Mouse (Mus musculus) heart, adult 2 months (tissue): Measurements from ENCODE around the gene Nap1l2. TPM values are rescaled to one million over a fixed set of nuclear protein-coding genes. Genes with fewer than 3 reads are reported as not detected.
"Not testable (repeated sequence)": the region's sequence is repeated elsewhere in the genome, so short reads cannot be mapped to it uniquely, and the experiment has no call there.

Source experiments
- DNase-seq, 2 experiments: peaks; one replicate each; pipeline ENCODE4 v3.0.0; 2021
- H3K27ac ChIP-seq: fragments of 200-600 bp; 2 replicates; pipeline ENCODE4 v1.8.1; 2022
- H3K27me3 ChIP-seq: fragments of 200-500 bp; 2 replicates; pipeline ENCODE4 v1.6.1; 2012; ENCODE audit warnings: mild to moderate bottlenecking, low read length, inconsistent platforms, mixed read lengths; ENCODE audit not compliant: control insufficient read depth, insufficient read depth
- H3K36me3 ChIP-seq: fragments of 200-500 bp; 2 replicates; pipeline ENCODE4 v1.6.1; 2012; ENCODE audit warnings: low read length, inconsistent platforms; ENCODE audit not compliant: control insufficient read depth, insufficient read depth
- H3K4me1 ChIP-seq: fragments of 200-500 bp; 2 replicates; pipeline ENCODE4 v1.6.1; 2011; ENCODE audit warnings: low read length; ENCODE audit not compliant: control insufficient read depth, insufficient read depth
- H3K4me3 ChIP-seq: fragments of 200-600 bp; 2 replicates; pipeline ENCODE4 v1.8.1; 2022
- H3K79me2 ChIP-seq: fragments of 200-500 bp; replicated peaks from 2 replicates; pipeline ENCODE4 v1.6.1; 2012; ENCODE audit warnings: mild to moderate bottlenecking, inconsistent platforms, low read length, moderate library complexity, mixed read lengths; ENCODE audit not compliant: control insufficient read depth, insufficient read depth
- H3K9ac ChIP-seq: fragments of 200-500 bp; 2 replicates; pipeline ENCODE4 v1.6.1; 2012; ENCODE audit warnings: low read depth, mild to moderate bottlenecking, control low read depth, inconsistent platforms, low read length, mixed read lengths
- CTCF ChIP-seq: fragments of 200-600 bp; IDR thresholded peaks from 2 replicates; pipeline ENCODE4 v1.8.1; 2022; ENCODE audit warnings: antibody characterized with exemption, mild to moderate bottlenecking, moderate library complexity
- EP300 ChIP-seq: fragments of 200-500 bp; IDR thresholded peaks from 2 replicates; pipeline ENCODE4 v1.6.1; 2011; ENCODE audit warnings: low read depth, low read length, control low read depth; ENCODE audit not compliant: insufficient read depth
- POLR2A ChIP-seq: fragments of 200-500 bp; IDR thresholded peaks from 2 replicates; pipeline ENCODE4 v1.6.1; 2011; ENCODE audit warnings: mild to moderate bottlenecking, low read depth, low read length, control low read depth; ENCODE audit not compliant: insufficient read depth
- WGBS: fragments of 180-500 bp; shearing (Covaris S2); methylation state at CpG from one replicate; pipeline ENCODE4 v1.1.7; 2018; 5-methylcytosine and 5-hydroxymethylcytosine counted together
- intact Hi-C: fragments of 180-260 bp; cut with DNase I; formaldehyde crosslinking; loops from one replicate; pipeline ENCODE4 v1.15.1; 2025
- long read RNA-seq: library from polyadenylated mRNA; stranded (forward); transcript quantifications from one replicate; pipeline ENCODE4 v2.0.0, GENCODE M21; 2021
- polyA plus RNA-seq: library from polyadenylated mRNA; depleted of rRNA; stranded (reverse); fragments of >200 nt; gene quantifications from 2 replicates; pipeline ENCODE4 v1.2.3, GENCODE M21; 2012; rRNA removed
- total RNA-seq, 2 experiments: library from RNA; stranded (reverse); gene quantifications; 2 replicates each; pipeline ENCODE4 v1.2.3; 2021

Nap1l2 gene
- total RNA-seq (not detected), polyA plus RNA-seq (not detected in 2 replicates)
- long read RNA-seq: 0 reads

- H3K27ac ChIP-seq: no peak within 1 kb of the TSS
- TF ChIP-seq EP300 (no peak), CTCF (no peak), POLR2A (no peak)
- H3K4me1 ChIP-seq: no peaks in the 10 kb centered on the region
- no peaks in the 10 kb centered on the region for H3K36me3 ChIP-seq
- 0 out of 2 replicates have a peak, but pooled peaks cover 2% of the 10 kb centered on the region for H3K27me3 ChIP-seq
- 26% methylated on average over 13 of the region's 13 CpGs for WGBS
- H3K79me2 ChIP-seq: no peaks in the 10 kb centered on the region
- DNase-seq: peak; percentile 22 to 25
- no peak within 1 kb of the TSS for H3K4me3 ChIP-seq
- intact Hi-C loops: no loop called here
- no peak within 1 kb of the TSS for H3K9ac ChIP-seq
Observed at GRCm38 (mm10) chrX:103186431-103186786, at the start of gene Nap1l2. Gene Nap1l2, minus strand, starts transcription at chrX:103186640.

GRCm38 (mm10) chrX:103215251-103215650 lies 28.8 kb upstream of the Nap1l2 start:
- Histone ChIP-seq H3K4me3 (no peak overlapping the region), H3K27ac (no peak overlapping the region), H3K4me1 (no peaks in the 10 kb centered on the region), H3K27me3 (no peaks in the 10 kb centered on the region), H3K9ac (no peak overlapping the region), H3K36me3 (no peaks in the 10 kb centered on the region), H3K79me2 (no peaks in the 10 kb centered on the region)
- intact Hi-C loops: no loop called here
- 83% methylated on average over 4 of the region's 4 CpGs for WGBS
- no peak for DNase-seq
- TF ChIP-seq POLR2A: no peak
- no peak for TF ChIP-seq EP300
- TF ChIP-seq CTCF: no peak

- 19% methylated on average over 1 of the region's 1 CpGs for WGBS
- H3K4me1 ChIP-seq: no peaks in the 10 kb centered on the region
- intact Hi-C loops: no loop called here
- no peak for DNase-seq
- 0 out of 2 replicates have a peak, but pooled peaks cover 2% of the 10 kb centered on the region for H3K27me3 ChIP-seq
- H3K9ac ChIP-seq: no peak overlapping the region
- TF ChIP-seq CTCF: no peak
- no peak for TF ChIP-seq EP300
- no peak for TF ChIP-seq POLR2A
- H3K79me2 ChIP-seq: no peaks in the 10 kb centered on the region
- no peaks in the 10 kb centered on the region for H3K36me3 ChIP-seq
- no peak overlapping the region for H3K4me3 ChIP-seq
- no peak overlapping the region for H3K27ac ChIP-seq
Observed at GRCm38 (mm10) chrX:103186829-103187228, 389 bp upstream of the Nap1l2 start.

GRCm38 (mm10) chrX:103185781-103186430 lies 534 bp downstream of the Nap1l2 start:
- Histone ChIP-seq H3K27me3 (0 out of 2 replicates have a peak, but pooled peaks cover 2% of the 10 kb centered on the region), H3K27ac (no peak overlapping the region), H3K9ac (no peak overlapping the region), H3K36me3 (no peaks in the 10 kb centered on the region), H3K79me2 (no peaks in the 10 kb centered on the region), H3K4me3 (no peak overlapping the region), H3K4me1 (no peaks in the 10 kb centered on the region)
- no peak for DNase-seq
- 20% methylated on average over 20 of the region's 20 CpGs for WGBS
- TF ChIP-seq CTCF (no peak), POLR2A (no peak), EP300 (no peak)
- intact Hi-C loops: no loop called here

- H3K27ac ChIP-seq: no peak overlapping the region
- no peak overlapping the region for H3K9ac ChIP-seq
- H3K4me3 ChIP-seq: no peak overlapping the region
- intact Hi-C loops: no loop called here
- H3K27me3 ChIP-seq: 0 out of 2 replicates have a peak, but pooled peaks cover 2% of the 10 kb centered on the region
- no peak for DNase-seq
- peak; percentile 48 for TF ChIP-seq CTCF
- no peak for TF ChIP-seq POLR2A
- no peaks in the 10 kb centered on the region for H3K4me1 ChIP-seq
- no peaks in the 10 kb centered on the region for H3K36me3 ChIP-seq
- no peaks in the 10 kb centered on the region for H3K79me2 ChIP-seq
Observed at GRCm38 (mm10) chrX:103183536-103183935, 2.9 kb downstream of the Nap1l2 start.

- intact Hi-C loops: no loop called here
- Histone ChIP-seq H3K79me2 (no peaks in the 10 kb centered on the region), H3K9ac (no peak overlapping the region), H3K4me3 (no peak overlapping the region), H3K27me3 (no peaks in the 10 kb centered on the region), H3K36me3 (no peaks in the 10 kb centered on the region), H3K4me1 (no peaks in the 10 kb centered on the region), H3K27ac (no peak overlapping the region)
- no peak for DNase-seq
- TF ChIP-seq POLR2A: no peak
- WGBS: 61% methylated on average over 4 of the region's 4 CpGs
Observed at GRCm38 (mm10) chrX:103179771-103180558, 6.5 kb downstream of the Nap1l2 start.

- H3K9ac ChIP-seq, H3K79me2 ChIP-seq, DNase-seq, H3K36me3 ChIP-seq, H3K4me1 ChIP-seq, H3K4me3 ChIP-seq, H3K27ac ChIP-seq, H3K27me3 ChIP-seq, intact Hi-C loops: not testable (repeated sequence)
- 30% methylated on average over 43 of the region's 83 CpGs for whole genome bisulfite sequencing
Observed at GRCm38 (mm10) chrX:103164948-103165605, 21.4 kb downstream of the Nap1l2 start.
